Comparison of ENCODE assay signal across 7 mouse cellular contexts in genomic region chr2:83724827-83725730, GRCm38 (mm10). TPM values are rescaled to one million over a fixed set of nuclear protein-coding genes. Genes with fewer than 3 reads are reported as not detected.
DNase-seq lines count a peak whose midpoint lies in the region; ATAC-seq and TF ChIP-seq lines count a peak whose summit lies in the region.

No protein-coding gene starts in this region.

- peak overlapping the region; percentile 97 for H3K4me2 ChIP-seq in hindbrain, embryonic 14.5 days (replicated peaks)
- peak overlapping the region; percentile 69 for H3K4me2 ChIP-seq in limb, embryonic 12.5 days
- H3K4me2 ChIP-seq in midbrain, embryonic 12.5 days (replicated peaks): peak overlapping the region; percentile 86

- H3K4me3 ChIP-seq in hindbrain, embryonic 14.5 days (replicated peaks; ENCODE audit: low read length): peak overlapping the region; percentile 82
- peak overlapping the region; percentile 88 for H3K4me3 ChIP-seq in limb, embryonic 12.5 days (replicated peaks)
- H3K4me3 ChIP-seq in midbrain, embryonic 12.5 days: peak overlapping the region; percentile 87

- DNase-seq in Patski (ENCODE audit: low read depth, low spot score): no peak
- peak; percentile 29 to 59 for DNase-seq in cerebellum, adult 18-20 months
- peak; percentile 57 to 61 for DNase-seq in frontal cortex, postnatal 36 days (ENCODE audit: low spot score in 2 of 2)
- no peak for DNase-seq in hindbrain, embryonic 14.5 days (ENCODE audit: low spot score)
- peak; percentile 43 to 59 for DNase-seq in spleen, postnatal 10 days (ENCODE audit: low spot score in 2 of 2)

- WGBS in hindbrain, embryonic 14.5 days: 4% methylated on average over 40 of the region's 44 CpGs
- WGBS in limb, embryonic 12.5 days: 4% methylated on average over 44 of the region's 44 CpGs
- 2% methylated on average over 44 of the region's 44 CpGs for WGBS in midbrain, embryonic 12.5 days

- peak overlapping the region; percentile 82 for H3K27ac ChIP-seq in hindbrain, embryonic 14.5 days
- peak overlapping the region; percentile 97 for H3K27ac ChIP-seq in limb, embryonic 12.5 days
- peak overlapping the region; percentile 87 for H3K27ac ChIP-seq in midbrain, embryonic 12.5 days (replicated peaks)

- no peaks in the 10 kb centered on the region for H3K36me3 ChIP-seq in hindbrain, embryonic 14.5 days (replicated peaks; ENCODE audit: control insufficient read depth, insufficient read depth)
- no peaks in the 10 kb centered on the region for H3K36me3 ChIP-seq in limb, embryonic 12.5 days
- H3K36me3 ChIP-seq in midbrain, embryonic 12.5 days: no peaks in the 10 kb centered on the region

- TF ChIP-seq CTCF in Patski (IDR thresholded peaks at IDR 0.05): no peak

- H3K9ac ChIP-seq in hindbrain, embryonic 14.5 days: peak overlapping the region; percentile 77
- peak overlapping the region; percentile 94 for H3K9ac ChIP-seq in limb, embryonic 12.5 days (replicated peaks)
- peak overlapping the region; percentile 79 for H3K9ac ChIP-seq in midbrain, embryonic 12.5 days (replicated peaks)

- H3K9me3 ChIP-seq in hindbrain, embryonic 14.5 days (ENCODE audit: control insufficient read depth, low read length): no peaks in the 10 kb centered on the region
- H3K9me3 ChIP-seq in limb, embryonic 12.5 days: no peaks in the 10 kb centered on the region
- no peaks in the 10 kb centered on the region for H3K9me3 ChIP-seq in midbrain, embryonic 12.5 days

- ATAC-seq in Patski: peak; percentile 36
- peak; percentile 45 for ATAC-seq in hindbrain, embryonic 14.5 days (ENCODE audit: low FRiP score)
- peak; percentile 57; the same call in 1 of the 2 replicates for ATAC-seq in limb, embryonic 12.5 days (ENCODE audit: insufficient number of reproducible peaks, insufficient read depth, low FRiP score, low TSS enrichment, low read depth)
- peak; percentile 71 for ATAC-seq in midbrain, embryonic 12.5 days (ENCODE audit: low FRiP score, low read depth)

- POLR2A ChIA-PET in Patski (lab: Charles Lee): interaction anchor here (0.6 to 0.9 kb wide), 2 partner anchors 10 to 12 kb away, joined by 3 read pairs; no protein-coding TSS in a partner anchor

- no peaks in the 10 kb centered on the region for H3K27me3 ChIP-seq in Patski
- peaks cover 5% of the 10 kb centered on the region; the same call in 1 of the 2 replicates for H3K27me3 ChIP-seq in hindbrain, embryonic 14.5 days (ENCODE audit: control insufficient read depth, insufficient read depth, low read length)
- H3K27me3 ChIP-seq in limb, embryonic 12.5 days: no peaks in the 10 kb centered on the region
- H3K27me3 ChIP-seq in midbrain, embryonic 12.5 days: no peaks in the 10 kb centered on the region

- in situ Hi-C loops in Patski (cut with MboI; ENCODE audit: low pct_unique_long_range_greater_than_20kb): no loop called here

- CTCF ChIA-PET in Patski (lab: Charles Lee): interaction anchor here (1.2 kb wide), 1 partner anchor 12 kb away, joined by 3 read pairs; no protein-coding TSS in a partner anchor

- H3K4me1 ChIP-seq in hindbrain, embryonic 14.5 days (replicated peaks; ENCODE audit: control insufficient read depth, insufficient read depth, low read length): peaks cover 13% of the 10 kb centered on the region
- peaks cover 26% of the 10 kb centered on the region for H3K4me1 ChIP-seq in limb, embryonic 12.5 days (replicated peaks)
- H3K4me1 ChIP-seq in midbrain, embryonic 12.5 days: peaks cover 7% of the 10 kb centered on the region; the same call in 1 of the 2 replicates

RNA-seq across cellular contexts. Expression of gene Itgav, which starts 0.9 kb away (rescaled TPM):
- 374 TPM for polyA plus RNA-seq in Patski (2021)
- polyA plus RNA-seq in hindbrain, embryonic 14.5 days (2014; fragmentation: Nextera tagmentation; extraction: Ambion mirVana): 35.3 and 36.7 TPM in 2 replicates
- polyA plus RNA-seq in limb, embryonic 12.5 days (2016; fragmentation: Nextera tagmentation; extraction: Ambion mirVana): 74.0 and 78.7 TPM in 2 replicates
- 36.1 and 42.2 TPM in 2 replicates for polyA plus RNA-seq in midbrain, embryonic 12.5 days (2016; fragmentation: Nextera tagmentation; extraction: Ambion mirVana)

Comparison
In these comparisons a context has a peak if more than half of its experiments do, and no peak if none do; other contexts are left out.
1. DNase-seq: peak in cerebellum, adult 18-20 months (2 of 2), frontal cortex, postnatal 36 days (2 of 2) and spleen, postnatal 10 days (2 of 2); none in Patski (single experiment) and hindbrain, embryonic 14.5 days (single experiment).
2. Peak in every context shown above with its lines, with median percentiles within 50 percentile points of each other: ATAC-seq, H3K27ac ChIP-seq, H3K4me2 ChIP-seq, H3K4me3 ChIP-seq and H3K9ac ChIP-seq.